Mouse (Mus musculus) G1E (cell line): Measurements from ENCODE around the gene Baz1a.

ENCODE experiments used
- CTCF ChIP-seq: IDR thresholded peaks from 2 replicates; pipeline ENCODE4 v1.5.1; 2012; ENCODE audit warnings: low read depth, low read length, inconsistent platforms, mixed read lengths
- GATA1 ChIP-seq: IDR thresholded peaks from 2 replicates; pipeline ENCODE4 v1.6.1; 2012; ENCODE audit warnings: borderline replicate concordance, low read length, inconsistent platforms, mixed read lengths

DNA sequence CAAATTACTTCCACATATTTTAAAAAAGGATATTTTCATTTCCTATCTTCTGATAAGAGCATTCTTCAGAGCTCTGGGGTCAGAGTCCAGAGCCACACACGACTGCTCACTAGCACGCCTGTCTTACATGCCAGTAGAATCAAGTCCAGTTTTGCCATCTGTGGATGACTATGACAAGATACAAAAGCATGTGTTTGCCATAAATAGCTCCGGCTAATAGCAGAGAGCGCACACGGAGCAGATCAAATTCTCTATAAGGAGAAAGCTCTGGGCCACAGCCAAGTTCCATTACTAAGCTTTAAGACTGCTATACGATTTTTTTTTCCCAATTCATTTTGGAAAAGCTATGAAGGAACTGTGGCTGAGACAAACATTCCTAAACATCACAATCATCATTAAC is 154.6 kb downstream of the Baz1a start:
- no peak for TF ChIP-seq GATA1
- no peak for TF ChIP-seq CTCF
